Mouse (Mus musculus) heart, embryonic 16.5 days (tissue): ENCODE data around the gene Insl6. TPM values are rescaled to one million over a fixed set of nuclear protein-coding genes. Genes with fewer than 3 reads are reported as not detected.

ENCODE experiments used
- ATAC-seq: fragments of 200-750 bp; cut with Nextera tagmentation; replicated peaks from 2 replicates; pipeline ENCODE4 v1.8.0; 2017; ENCODE audit warnings: moderate number of reproducible peaks; ENCODE audit not compliant: insufficient read depth, low FRiP score; ENCODE audit errors: extremely low read depth
- H3K27ac ChIP-seq: fragments of 300-500 bp; sonication (generic); 2 replicates; pipeline ENCODE4 v1.5.1; 2014; ENCODE audit warnings: mild to moderate bottlenecking, low read length, control low read depth, moderate library complexity
- H3K27me3 ChIP-seq: fragments of 300-500 bp; sonication (generic); 2 replicates; pipeline ENCODE4 v1.6.1; 2014; ENCODE audit warnings: low read length, mixed read lengths; ENCODE audit not compliant: control insufficient read depth, insufficient read depth
- H3K36me3 ChIP-seq: fragments of 300-500 bp; sonication (generic); 2 replicates; pipeline ENCODE4 v1.6.1; 2014; ENCODE audit not compliant: control insufficient read depth, insufficient read depth
- H3K4me1 ChIP-seq: fragments of 300-500 bp; sonication (generic); 2 replicates; pipeline ENCODE4 v1.6.1; 2014; ENCODE audit warnings: low read length, mixed read lengths; ENCODE audit not compliant: control insufficient read depth, insufficient read depth
- H3K4me2 ChIP-seq: fragments of 300-500 bp; sonication (generic); 2 replicates; pipeline ENCODE4 v1.6.1; 2014; ENCODE audit warnings: low read depth, mild to moderate bottlenecking, control low read depth, low read length
- H3K4me3 ChIP-seq: fragments of 300-500 bp; sonication (generic); 2 replicates; pipeline ENCODE4 v1.5.1; 2014; ENCODE audit warnings: mild to moderate bottlenecking, control low read depth, low read length
- H3K9ac ChIP-seq: fragments of 300-500 bp; sonication (generic); 2 replicates; pipeline ENCODE4 v1.6.1; 2014; ENCODE audit warnings: low read length, control low read depth
- H3K9me3 ChIP-seq: fragments of 300-500 bp; sonication (generic); replicated peaks from 2 replicates; pipeline ENCODE4 v1.6.1; 2016; ENCODE audit warnings: low read length; ENCODE audit not compliant: control insufficient read depth
- WGBS: fragments of 180-500 bp; shearing (Covaris S2); extraction: QIAGEN DNeasy Blood & Tissue Kit; methylation state at CpG from one replicate; pipeline ENCODE4 v1.1.7; 2014; 5-methylcytosine and 5-hydroxymethylcytosine counted together
- polyA plus RNA-seq: library from polyadenylated mRNA; unstranded; fragments of >200 nt; fragmentation: Nextera tagmentation; extraction: Ambion mirVana; gene quantifications from 2 replicates; pipeline ENCODE4 v1.2.1, GENCODE M21; 2015

Insl6 gene
- 4.0 and 4.7 TPM in 2 replicates for polyA plus RNA-seq

DNA sequence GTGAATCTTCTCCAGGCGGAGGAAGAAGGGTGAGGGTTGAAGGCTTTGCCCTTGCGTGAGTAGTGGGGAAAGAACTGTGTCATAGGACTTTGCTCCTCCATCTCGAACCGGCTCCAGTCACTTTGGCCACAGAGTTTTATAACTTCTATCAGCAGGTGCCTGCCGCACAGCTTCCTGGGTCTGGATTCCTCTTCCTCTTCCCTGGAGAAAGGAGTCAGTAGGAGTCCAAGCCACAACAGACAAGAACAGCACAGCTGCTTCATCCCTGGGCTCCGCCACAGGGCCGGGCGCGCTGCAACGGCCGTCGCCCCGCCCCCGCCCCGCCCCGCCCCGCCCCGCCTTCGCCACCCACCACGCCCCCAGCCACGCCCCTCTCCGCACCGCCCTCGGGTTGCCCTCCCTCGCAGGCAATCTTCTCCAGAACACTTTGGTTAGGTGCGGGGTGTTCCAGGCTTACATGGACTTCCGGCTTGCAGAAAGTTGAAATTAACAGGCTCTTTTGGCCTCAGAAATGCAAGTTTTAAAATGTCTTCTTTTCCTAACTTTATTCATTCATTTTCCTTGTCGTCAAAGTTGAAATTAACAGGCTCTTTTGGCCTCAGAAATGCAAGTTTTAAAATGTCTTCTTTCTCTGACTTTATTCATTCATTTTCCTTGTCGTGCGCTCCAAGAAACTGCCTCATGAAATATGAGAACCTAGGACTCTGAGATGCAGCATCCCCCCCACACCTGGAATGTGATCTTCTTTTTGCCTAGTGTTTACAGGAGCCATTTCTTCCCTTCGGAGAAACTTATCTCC, at the start of gene Insl6:
Gene Insl6, minus strand, starts transcription at position 304 of the 799 bp plus-strand sequence.
- WGBS: 3% methylated on average over 31 of the region's 31 CpGs
- H3K27me3 ChIP-seq: no peaks in the 10 kb centered on the region
- H3K4me1 ChIP-seq: peaks cover 4% of the 10 kb centered on the region; the same call in 1 of the 2 replicates
- peak; percentile 96 for ATAC-seq
- peak within 1 kb of the TSS; percentile 51 for H3K4me3 ChIP-seq
- H3K36me3 ChIP-seq: no peaks in the 10 kb centered on the region
- H3K27ac ChIP-seq: no peak within 1 kb of the TSS
- peak within 1 kb of the TSS; percentile 70 for H3K4me2 ChIP-seq
- H3K9ac ChIP-seq: peak within 1 kb of the TSS; percentile 56
- H3K9me3 ChIP-seq: no peaks in the 10 kb centered on the region

DNA sequence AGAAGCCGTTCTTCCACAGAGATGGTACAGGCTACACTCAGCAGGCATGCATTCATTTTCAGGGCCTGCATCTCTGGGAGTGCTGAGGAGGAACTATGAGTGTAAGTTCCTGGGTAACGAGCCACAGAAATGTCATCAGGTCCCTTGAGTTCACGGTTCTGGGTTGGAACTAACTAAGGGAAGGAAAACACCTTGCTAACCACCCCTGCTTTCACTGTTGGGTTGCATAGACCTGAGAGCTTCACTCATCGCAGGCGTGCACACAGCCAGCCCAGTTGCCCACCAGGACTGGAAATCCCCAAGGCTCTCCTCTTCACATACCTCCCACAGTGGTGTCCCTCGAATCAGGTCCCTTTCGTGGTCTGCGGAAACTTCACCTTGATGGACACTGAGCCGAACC, 49.8 kb upstream of the Insl6 start:
- Histone ChIP-seq H3K4me1 (no peaks in the 10 kb centered on the region), H3K36me3 (no peaks in the 10 kb centered on the region), H3K27ac (no peak overlapping the region), H3K4me2 (no peak overlapping the region), H3K27me3 (no peaks in the 10 kb centered on the region), H3K9me3 (no peaks in the 10 kb centered on the region), H3K9ac (no peak overlapping the region), H3K4me3 (no peak overlapping the region)
- 87% methylated on average over 9 of the region's 9 CpGs for WGBS
- no peak for ATAC-seq

DNA sequence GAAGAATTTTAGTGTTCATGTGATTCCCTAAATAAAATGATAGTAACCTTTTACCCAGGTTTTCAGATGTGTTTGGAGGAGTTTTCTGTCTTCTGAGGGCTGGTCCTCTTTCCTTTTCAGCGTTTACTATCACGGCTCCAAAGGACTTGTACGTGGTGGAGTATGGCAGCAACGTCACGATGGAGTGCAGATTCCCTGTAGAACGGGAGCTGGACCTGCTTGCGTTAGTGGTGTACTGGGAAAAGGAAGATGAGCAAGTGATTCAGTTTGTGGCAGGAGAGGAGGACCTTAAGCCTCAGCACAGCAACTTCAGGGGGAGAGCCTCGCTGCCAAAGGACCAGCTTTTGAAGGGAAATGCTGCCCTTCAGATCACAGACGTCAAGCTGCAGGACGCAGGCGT, 48.3 kb upstream of the Insl6 start:
- Histone ChIP-seq H3K9ac (peak overlapping the region; percentile 20; the same call in 1 of the 2 replicates), H3K4me1 (no peaks in the 10 kb centered on the region), H3K36me3 (no peaks in the 10 kb centered on the region), H3K27ac (no peak overlapping the region), H3K27me3 (no peaks in the 10 kb centered on the region), H3K4me2 (peak overlapping the region; percentile 51), H3K4me3 (no peak overlapping the region; the same call in 1 of the 2 replicates), H3K9me3 (no peaks in the 10 kb centered on the region)
- ATAC-seq: no peak
- 38% methylated on average over 11 of the region's 11 CpGs for WGBS

DNA sequence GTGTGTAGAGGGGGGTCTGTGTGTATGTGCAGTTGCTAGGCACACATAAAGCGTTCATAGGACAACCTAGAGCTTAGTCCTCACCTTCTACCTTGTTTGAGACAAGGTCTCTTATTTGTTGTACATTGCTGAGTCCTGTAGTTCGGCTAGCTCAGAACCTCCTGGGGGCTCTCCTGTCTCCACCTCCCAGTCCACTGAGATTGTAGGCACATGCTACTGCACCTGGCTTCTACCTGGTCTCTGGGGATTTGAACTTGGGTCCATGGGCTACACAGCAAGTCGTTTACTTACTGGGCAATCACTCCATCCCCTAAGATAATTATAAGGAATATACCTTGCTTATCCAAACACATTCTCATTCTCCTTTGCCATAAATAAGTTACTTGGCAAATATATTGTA, 47.5 kb upstream of the Insl6 start:
- no peaks in the 10 kb centered on the region for H3K27me3 ChIP-seq
- WGBS: 86% methylated on average over 3 of the region's 3 CpGs
- no peak for ATAC-seq
- no peak overlapping the region for H3K4me2 ChIP-seq
- no peak overlapping the region for H3K4me3 ChIP-seq
- no peak overlapping the region for H3K27ac ChIP-seq
- no peaks in the 10 kb centered on the region for H3K9me3 ChIP-seq
- H3K4me1 ChIP-seq: peaks cover under 1% of the 10 kb centered on the region; the same call in 1 of the 2 replicates
- H3K9ac ChIP-seq: no peak overlapping the region
- no peaks in the 10 kb centered on the region for H3K36me3 ChIP-seq

DNA sequence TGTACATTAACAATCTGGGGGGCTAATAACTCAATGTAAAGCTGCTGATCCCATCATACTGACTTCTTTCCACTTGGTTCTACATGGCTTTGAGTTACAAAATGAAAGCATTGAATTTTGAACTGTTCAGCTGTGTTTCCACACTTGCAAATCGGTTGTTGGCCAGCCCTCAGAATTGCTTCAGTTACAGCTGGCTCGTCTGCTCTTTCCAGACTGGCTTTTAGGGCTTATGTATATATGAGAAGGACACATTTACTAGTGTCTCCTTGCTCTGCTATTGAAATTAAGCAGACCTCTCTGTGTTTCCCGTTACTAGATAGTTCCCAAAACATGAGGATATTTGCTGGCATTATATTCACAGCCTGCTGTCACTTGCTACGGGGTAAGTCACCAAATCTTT, 47.0 kb upstream of the Insl6 start:
- peaks cover 3% of the 10 kb centered on the region; the same call in 1 of the 2 replicates for H3K4me1 ChIP-seq
- no peak overlapping the region; the same call in 1 of the 2 replicates for H3K9ac ChIP-seq
- H3K4me2 ChIP-seq: peak overlapping the region; percentile 25
- H3K4me3 ChIP-seq: no peak overlapping the region; the same call in 1 of the 2 replicates
- H3K9me3 ChIP-seq: no peaks in the 10 kb centered on the region
- 61% methylated on average over 4 of the region's 4 CpGs for WGBS
- no peak for ATAC-seq
- H3K36me3 ChIP-seq: no peaks in the 10 kb centered on the region
- H3K27me3 ChIP-seq: no peaks in the 10 kb centered on the region
- no peak overlapping the region for H3K27ac ChIP-seq

DNA sequence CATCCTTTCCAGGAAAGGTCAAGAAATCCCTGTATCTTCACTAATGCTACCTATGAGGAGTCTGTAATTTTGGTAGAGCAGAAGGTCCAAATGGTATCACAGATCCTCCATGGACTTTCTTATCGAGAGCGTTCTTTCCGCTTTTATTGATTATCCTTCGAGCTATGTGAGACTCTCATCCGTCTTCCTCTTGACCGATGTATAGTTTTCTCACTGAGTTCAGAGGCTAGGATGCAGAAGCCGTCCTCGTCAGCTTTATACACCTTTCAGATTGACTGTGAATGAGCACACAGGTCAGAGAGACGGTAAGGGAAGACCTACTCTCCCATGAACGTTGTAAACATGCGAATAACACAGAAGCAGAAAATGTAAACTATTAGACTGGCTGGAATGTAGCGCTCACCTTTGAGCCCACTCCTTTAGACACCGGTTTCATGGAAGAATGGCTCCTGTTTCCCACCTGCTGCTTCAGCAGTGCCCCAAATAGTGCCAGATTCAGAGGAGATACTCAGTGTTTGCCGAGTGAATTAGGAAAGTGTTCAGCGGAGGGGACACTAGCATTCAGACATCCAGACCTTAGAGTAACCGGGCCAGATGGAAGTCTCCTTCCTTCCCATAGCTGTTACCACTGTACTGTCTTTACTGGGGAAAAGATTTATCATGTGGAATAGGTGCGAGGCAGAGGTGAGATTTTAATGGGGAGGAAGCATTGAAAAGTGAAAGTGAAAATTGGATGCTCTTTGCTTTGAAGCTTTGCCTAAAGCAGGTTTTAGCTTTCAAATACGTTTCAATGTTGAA, 46.3 kb upstream of the Insl6 start:
- H3K9me3 ChIP-seq: no peaks in the 10 kb centered on the region
- no peaks in the 10 kb centered on the region for H3K27me3 ChIP-seq
- 0 out of 2 replicates have a peak overlapping the region, but pooled peaks have one; percentile 10 for H3K27ac ChIP-seq
- ATAC-seq: no peak
- peaks cover 6% of the 10 kb centered on the region for H3K4me1 ChIP-seq
- peak overlapping the region; percentile 25 for H3K4me2 ChIP-seq
- H3K36me3 ChIP-seq: no peaks in the 10 kb centered on the region
- H3K9ac ChIP-seq: peak overlapping the region; percentile 27; the same call in 1 of the 2 replicates
- peak overlapping the region; percentile 24 for H3K4me3 ChIP-seq
- WGBS: 75% methylated on average over 18 of the region's 18 CpGs

DNA sequence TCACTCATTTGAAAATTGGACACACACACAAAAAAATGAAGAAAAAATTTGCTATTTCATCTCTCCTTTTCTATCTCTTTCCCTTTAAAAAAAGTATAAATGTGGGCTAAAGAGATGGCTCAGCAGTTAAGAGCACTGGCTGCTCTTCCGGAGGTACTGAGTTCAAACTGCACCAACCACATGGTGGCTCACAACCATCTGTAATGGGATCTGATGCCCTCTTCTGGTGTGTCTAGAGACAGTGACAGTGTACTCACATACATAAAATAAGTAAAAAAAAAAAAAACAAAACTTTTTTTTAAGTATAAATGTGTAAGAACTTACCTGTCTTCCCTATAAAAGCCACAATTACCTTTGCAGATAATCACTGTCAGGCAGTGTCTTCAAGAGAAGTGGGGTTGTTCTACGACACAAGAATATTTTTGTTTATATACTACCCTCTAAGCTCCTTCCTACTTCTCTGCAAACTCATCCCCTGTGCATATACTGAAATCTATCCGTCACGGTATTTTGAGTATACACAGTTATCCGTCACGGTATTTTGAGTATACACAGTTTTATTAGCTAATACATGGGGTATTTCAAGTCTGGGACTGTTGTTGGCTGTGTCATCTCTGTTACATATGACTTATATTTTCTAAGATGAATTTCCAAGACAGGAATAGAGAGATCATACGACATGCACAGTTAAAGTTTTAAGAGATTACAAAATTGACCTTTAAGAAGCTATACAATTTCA, 45.6 kb upstream of the Insl6 start:
- WGBS: 88% methylated on average over 7 of the region's 7 CpGs
- H3K36me3 ChIP-seq: no peaks in the 10 kb centered on the region
- no peak overlapping the region for H3K9ac ChIP-seq
- no peak overlapping the region for H3K27ac ChIP-seq
- ATAC-seq: no peak
- H3K9me3 ChIP-seq: no peaks in the 10 kb centered on the region
- no peak overlapping the region for H3K4me3 ChIP-seq
- no peak overlapping the region for H3K4me2 ChIP-seq
- H3K27me3 ChIP-seq: no peaks in the 10 kb centered on the region
- peaks cover 6% of the 10 kb centered on the region for H3K4me1 ChIP-seq

DNA sequence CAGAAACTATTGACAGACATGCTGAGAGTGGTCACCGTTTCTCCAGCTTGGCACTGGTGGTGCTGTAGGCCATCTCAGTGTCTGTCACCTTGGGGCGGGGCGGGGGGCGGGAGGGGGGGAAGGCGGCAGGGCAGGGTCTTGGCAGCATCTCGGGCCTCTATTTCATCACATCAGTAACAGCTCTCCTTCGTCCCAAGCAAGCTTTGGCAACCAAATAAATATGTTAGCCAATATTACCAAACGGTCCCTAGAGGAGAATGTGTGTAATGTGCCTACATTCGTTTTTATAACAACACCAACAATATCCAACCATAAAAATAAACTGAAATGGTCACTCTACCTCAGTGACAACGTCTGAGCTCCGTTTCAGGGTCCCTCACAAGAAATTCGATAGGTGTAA, 45.0 kb upstream of the Insl6 start:
- WGBS: 62% methylated on average over 12 of the region's 12 CpGs
- no peak for ATAC-seq
- no peaks in the 10 kb centered on the region for H3K27me3 ChIP-seq
- H3K9me3 ChIP-seq: no peaks in the 10 kb centered on the region
- no peak overlapping the region for H3K4me2 ChIP-seq
- no peak overlapping the region for H3K4me3 ChIP-seq
- H3K36me3 ChIP-seq: no peaks in the 10 kb centered on the region
- no peak overlapping the region for H3K27ac ChIP-seq
- H3K4me1 ChIP-seq: peaks cover 6% of the 10 kb centered on the region
- no peak overlapping the region for H3K9ac ChIP-seq
